Mouse (Mus musculus): ENCODE measurements around the gene Srsf5.

Gene Srsf5

DNA sequence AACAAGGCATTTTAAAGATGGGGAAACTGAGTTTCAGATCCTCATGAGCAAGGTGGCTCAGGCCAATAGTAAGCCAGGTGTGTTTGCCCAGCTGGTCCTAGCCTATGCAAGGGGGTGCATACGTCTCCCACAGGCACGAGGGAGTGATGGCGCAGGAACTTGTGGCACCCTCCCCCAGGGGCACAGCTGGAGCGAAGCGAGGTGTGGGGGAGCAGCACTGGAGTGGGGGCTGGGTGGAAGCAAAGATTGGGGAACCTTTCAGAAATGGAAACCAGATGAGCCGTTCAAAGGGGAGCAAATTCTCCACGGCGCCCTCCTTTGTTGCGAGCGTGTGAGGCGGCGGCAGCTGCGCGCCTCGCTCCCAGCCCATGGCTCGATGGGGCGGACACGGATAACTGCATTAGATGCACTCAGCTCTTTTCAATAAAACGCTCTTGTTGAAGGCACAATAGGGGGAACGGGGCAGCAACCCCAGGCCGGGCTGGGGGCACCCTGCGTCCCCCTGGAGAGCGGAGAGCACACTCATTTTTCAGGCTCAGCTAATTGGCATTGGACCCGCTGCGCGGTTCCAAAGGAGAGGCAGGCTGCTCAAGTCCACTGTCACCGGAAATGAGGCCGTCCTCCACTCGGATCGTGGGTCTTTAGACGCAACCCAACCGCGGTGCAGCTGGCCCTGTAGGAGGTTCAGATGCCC is 53.4 kb downstream of the Srsf5 start:
- peak; percentile 72 for DNase-seq
